Mouse (Mus musculus) retina, adult 2 months (tissue): ENCODE measurements at regions not wholly inside any gene's neighbourhood (a gene's known extent, or its start where the extent isn't known, plus 50 kb on each side); places are given as distances from the start of the nearest gene placed in this dataset.
A peak's percentile ranks its signal among the peaks of the same experiment; 100 is the strongest.

Experiments
- DNase-seq: peaks from one replicate; pipeline ENCODE4 v3.0.0-alpha.2; 2012; ENCODE audit warnings: low read depth, low spot score

GRCm38 (mm10) chr15:68644862-68645261, 2144.2 kb upstream of the Lrrc6 start:
- DNase-seq = no peak

GRCm38 (mm10) chr15:68635633-68636032, 2134.9 kb upstream of the Lrrc6 start:
- no peak for DNase-seq

- DNase-seq = no peak
These were observed 2126.3 kb upstream of the Lrrc6 start for GRCm38 (mm10) chr15:68626976-68627375.

- DNase-seq = no peak
These were observed 2124.1 kb upstream of the Lrrc6 start for GRCm38 (mm10) chr15:68624831-68625230.

GRCm38 (mm10) chr15:68620417-68621214, 2119.9 kb upstream of the Lrrc6 start:
- no peak for DNase-seq

GRCm38 (mm10) chr15:68606110-68606791, 2105.5 kb upstream of the Lrrc6 start:
- peak; percentile 9 for DNase-seq

GRCm38 (mm10) chr15:68605478-68605877, 2104.8 kb upstream of the Lrrc6 start:
- DNase-seq = no peak

- no peak for DNase-seq
These were observed 2081.5 kb upstream of the Lrrc6 start for GRCm38 (mm10) chr15:68582177-68582576.

GRCm38 (mm10) chr15:68579486-68579885, 2078.8 kb upstream of the Lrrc6 start:
- DNase-seq = no peak

- DNase-seq = no peak
These were observed 2059.9 kb upstream of the Lrrc6 start for GRCm38 (mm10) chr15:68560654-68561053.

GRCm38 (mm10) chr15:68556133-68556532, 2055.4 kb upstream of the Lrrc6 start:
- DNase-seq = no peak

GRCm38 (mm10) chr15:68536055-68536325, 2035.3 kb upstream of the Lrrc6 start:
- no peak for DNase-seq

GRCm38 (mm10) chr15:68535297-68536054, 2034.8 kb upstream of the Lrrc6 start:
- DNase-seq = no peak

- DNase-seq = no peak
These were observed 2020.0 kb upstream of the Lrrc6 start for GRCm38 (mm10) chr15:68520759-68521158.

GRCm38 (mm10) chr15:68512431-68512830, 2011.7 kb upstream of the Lrrc6 start:
- no peak for DNase-seq

- no peak for DNase-seq
These were observed 2007.5 kb upstream of the Lrrc6 start for GRCm38 (mm10) chr15:68508190-68508589.

GRCm38 (mm10) chr15:68506093-68506492, 2005.4 kb upstream of the Lrrc6 start:
- no peak for DNase-seq

GRCm38 (mm10) chr15:68496438-68496837, 1995.7 kb upstream of the Lrrc6 start:
- no peak for DNase-seq

GRCm38 (mm10) chr15:68484789-68485188, 1984.1 kb upstream of the Lrrc6 start:
- DNase-seq = no peak

GRCm38 (mm10) chr15:68477745-68478144, 1977.0 kb upstream of the Lrrc6 start:
- no peak for DNase-seq

- DNase-seq = no peak
These were observed 1971.2 kb upstream of the Lrrc6 start for GRCm38 (mm10) chr15:68471928-68472327.

GRCm38 (mm10) chr15:68462851-68463250, 1962.1 kb upstream of the Lrrc6 start:
- no peak for DNase-seq

- no peak for DNase-seq
These were observed 1956.5 kb upstream of the Lrrc6 start for GRCm38 (mm10) chr15:68457239-68457638.
